Mouse (Mus musculus): Measurements from ENCODE around the gene Ptprj.
A peak's percentile ranks its signal among the peaks of the same experiment; 100 is the strongest.

Gene Ptprj

GRCm38 (mm10) chr2:90580236-90581005, at the start of gene Ptprj:
Ptprj (minus strand) TSS chr2:90580647.
- peak; percentile 71 to 78 for DNase-seq (ENCODE audit: low spot score in 2 of 2)

GRCm38 (mm10) chr2:90629552-90629951, 49.1 kb upstream of the Ptprj start:
- DNase-seq (ENCODE audit: low spot score in 2 of 2), result no peak

GRCm38 (mm10) chr2:90628261-90628660, 47.8 kb upstream of the Ptprj start:
- DNase-seq (ENCODE audit: low spot score in 2 of 2), result no peak

- peak; percentile 72 to 74 for DNase-seq (ENCODE audit: low spot score in 2 of 2)
These were observed 44.5 kb upstream of the Ptprj start for GRCm38 (mm10) chr2:90624920-90625319.

GRCm38 (mm10) chr2:90624339-90624738, 43.9 kb upstream of the Ptprj start:
- no peak for DNase-seq (ENCODE audit: low spot score in 2 of 2)

GRCm38 (mm10) chr2:90620815-90621214, 40.4 kb upstream of the Ptprj start:
- no peak for DNase-seq (ENCODE audit: low spot score in 2 of 2)

- DNase-seq (ENCODE audit: low spot score in 2 of 2), result no peak
These were observed 39.2 kb upstream of the Ptprj start for GRCm38 (mm10) chr2:90619648-90620047.

GRCm38 (mm10) chr2:90614651-90615171, 34.3 kb upstream of the Ptprj start:
- no peak for DNase-seq (ENCODE audit: low spot score in 2 of 2)

GRCm38 (mm10) chr2:90613591-90613990, 33.1 kb upstream of the Ptprj start:
- DNase-seq (ENCODE audit: low spot score in 2 of 2), result no peak

GRCm38 (mm10) chr2:90613006-90613405, 32.6 kb upstream of the Ptprj start:
- no peak for DNase-seq (ENCODE audit: low spot score in 2 of 2)

GRCm38 (mm10) chr2:90611959-90612571, 31.6 kb upstream of the Ptprj start:
- peak in 1 of 2 experiments; percentile 26 for DNase-seq (ENCODE audit: low spot score in 2 of 2)

- no peak for DNase-seq (ENCODE audit: low spot score in 2 of 2)
These were observed 20.6 kb upstream of the Ptprj start for GRCm38 (mm10) chr2:90601056-90601455.

GRCm38 (mm10) chr2:90588141-90588540, 7.7 kb upstream of the Ptprj start:
- DNase-seq (ENCODE audit: low spot score in 2 of 2), result no peak

- DNase-seq (ENCODE audit: low spot score in 2 of 2), result no peak
These were observed 4.1 kb upstream of the Ptprj start for GRCm38 (mm10) chr2:90584506-90584905.

GRCm38 (mm10) chr2:90583628-90584131, 3.2 kb upstream of the Ptprj start:
- DNase-seq (ENCODE audit: low spot score in 2 of 2), result peak; percentile 84 to 90

- no peak for DNase-seq (ENCODE audit: low spot score in 2 of 2)
These were observed 2.4 kb upstream of the Ptprj start for GRCm38 (mm10) chr2:90582814-90583213.

- no peak for DNase-seq (ENCODE audit: low spot score in 2 of 2)
These were observed 1.9 kb upstream of the Ptprj start for GRCm38 (mm10) chr2:90582311-90582710.

GRCm38 (mm10) chr2:90581796-90582125, 1.3 kb upstream of the Ptprj start:
- DNase-seq (ENCODE audit: low spot score in 2 of 2), result no peak

GRCm38 (mm10) chr2:90581006-90581795, 754 bp upstream of the Ptprj start:
- DNase-seq (ENCODE audit: low spot score in 2 of 2), result no peak

GRCm38 (mm10) chr2:90579728-90580235, 665 bp downstream of the Ptprj start:
- DNase-seq (ENCODE audit: low spot score in 2 of 2), result peak; percentile 43 to 48

- peak; percentile 59 to 61 for DNase-seq (ENCODE audit: low spot score in 2 of 2)
These were observed 1.3 kb downstream of the Ptprj start for GRCm38 (mm10) chr2:90579038-90579727.

Measured in spleen, postnatal 36 days (tissue).